Mouse (Mus musculus): ENCODE measurements around the gene Rpp38. TPM values are rescaled to one million over a fixed set of nuclear protein-coding genes. Genes with fewer than 3 reads are reported as not detected.

Gene Rpp38
- polyA plus RNA-seq, 1 experiment from 2014 or later = 22.1 TPM

DNA sequence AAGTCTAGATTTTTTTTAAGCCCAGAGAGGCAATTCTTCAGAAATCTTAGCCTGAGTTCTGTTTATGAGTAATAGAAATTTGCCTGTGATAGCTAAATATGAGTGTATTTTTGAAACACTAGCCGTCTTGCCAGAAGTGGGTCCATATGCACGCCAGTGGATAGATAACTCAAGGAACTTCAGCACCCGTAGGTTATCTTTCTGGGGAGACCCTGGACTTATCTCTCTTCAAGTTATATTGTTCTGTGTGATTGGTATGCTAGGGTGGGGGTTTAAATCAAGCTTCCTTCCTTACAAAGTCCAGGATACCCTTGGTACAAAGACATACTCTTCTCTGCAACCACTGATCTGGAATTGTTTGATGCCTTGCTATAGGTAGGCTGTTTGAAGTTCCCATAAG lies 46.7 kb downstream of the Rpp38 start:
- Histone ChIP-seq H3K27me3 (no peaks in the 10 kb centered on the region), H3K27ac (replicated peaks) (no peak overlapping the region), H3K9me3 (replicated peaks) (no peaks in the 10 kb centered on the region), H3K4me1 (peaks cover 8% of the 10 kb centered on the region), H3K9ac (no peak overlapping the region), H3K36me3 (no peaks in the 10 kb centered on the region), H3K4me3 (replicated peaks) (peak overlapping the region; percentile 96; the same call in 1 of the 2 replicates), H3K4me2 (replicated peaks) (no peak overlapping the region)
- WGBS = 72% methylated on average over 3 of the region's 3 CpGs
- no peak for ATAC-seq (ENCODE audit: insufficient number of reproducible peaks, low FRiP score, low TSS enrichment, low read depth)

DNA sequence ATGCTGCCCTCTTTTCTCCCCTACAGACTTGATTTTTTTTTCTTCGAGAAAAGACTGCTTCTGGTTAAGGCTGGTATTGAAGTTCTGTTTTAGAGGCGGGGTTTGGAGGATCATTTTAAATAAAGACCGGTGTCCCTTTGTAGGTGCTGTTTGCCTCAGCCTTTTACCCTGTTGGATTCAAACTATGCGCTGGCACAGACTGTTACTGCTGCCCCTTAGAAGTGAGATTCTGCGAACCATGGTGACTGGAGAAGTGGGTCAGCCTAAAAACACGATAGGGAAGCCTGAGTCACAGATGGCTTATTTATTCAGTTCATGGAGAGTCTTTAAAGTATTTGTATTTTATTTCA lies 47.3 kb downstream of the Rpp38 start:
- Histone ChIP-seq H3K27me3 (no peaks in the 10 kb centered on the region), H3K4me3 (replicated peaks) (peak overlapping the region; percentile 96), H3K4me1 (peaks cover 8% of the 10 kb centered on the region), H3K9ac (peak overlapping the region; percentile 82; the same call in 1 of the 2 replicates), H3K4me2 (replicated peaks) (peak overlapping the region; percentile 71), H3K36me3 (no peaks in the 10 kb centered on the region), H3K27ac (replicated peaks) (peak overlapping the region; percentile 88; the same call in 1 of the 2 replicates), H3K9me3 (replicated peaks) (no peaks in the 10 kb centered on the region)
- 2% methylated on average over 6 of the region's 6 CpGs for WGBS
- ATAC-seq (ENCODE audit: insufficient number of reproducible peaks, low FRiP score, low TSS enrichment, low read depth) = no peak

DNA sequence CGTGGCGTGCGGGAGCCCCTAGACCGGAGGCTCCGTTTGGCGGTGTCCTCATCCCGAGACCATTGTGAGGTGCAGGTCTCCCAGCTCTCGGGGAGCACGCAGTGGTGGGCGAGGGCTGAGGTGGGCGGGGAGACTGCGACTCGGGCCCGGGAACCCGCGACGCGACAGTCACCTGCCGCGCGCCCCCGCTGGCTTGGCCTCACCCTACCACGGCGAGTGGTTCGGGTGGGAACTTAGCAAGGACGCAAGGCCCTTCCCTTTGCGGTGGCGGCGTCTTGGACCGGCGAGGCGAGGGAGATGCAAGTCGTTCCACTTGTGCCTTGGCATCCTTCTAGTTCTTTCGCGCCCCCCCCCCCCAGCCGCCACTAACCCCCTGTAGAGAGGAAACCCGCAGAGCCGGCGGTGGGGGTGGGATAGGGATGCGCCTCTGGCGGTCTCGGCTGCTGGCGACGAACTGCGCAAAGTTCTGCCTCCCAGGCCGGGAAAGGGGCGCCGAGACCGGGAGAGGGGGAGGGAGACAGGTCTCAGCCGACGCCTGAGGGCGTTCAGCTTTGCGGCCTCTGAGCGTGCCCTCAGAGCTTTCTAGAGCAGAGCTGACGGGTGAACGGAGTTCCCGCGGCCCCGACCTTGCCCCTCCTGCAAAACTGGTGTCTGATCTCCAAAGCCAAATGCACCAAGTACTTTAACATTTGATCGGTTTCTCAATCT lies 47.8 kb downstream of the Rpp38 start:
- WGBS = under 1% methylated on average over 58 of the region's 60 CpGs

DNA sequence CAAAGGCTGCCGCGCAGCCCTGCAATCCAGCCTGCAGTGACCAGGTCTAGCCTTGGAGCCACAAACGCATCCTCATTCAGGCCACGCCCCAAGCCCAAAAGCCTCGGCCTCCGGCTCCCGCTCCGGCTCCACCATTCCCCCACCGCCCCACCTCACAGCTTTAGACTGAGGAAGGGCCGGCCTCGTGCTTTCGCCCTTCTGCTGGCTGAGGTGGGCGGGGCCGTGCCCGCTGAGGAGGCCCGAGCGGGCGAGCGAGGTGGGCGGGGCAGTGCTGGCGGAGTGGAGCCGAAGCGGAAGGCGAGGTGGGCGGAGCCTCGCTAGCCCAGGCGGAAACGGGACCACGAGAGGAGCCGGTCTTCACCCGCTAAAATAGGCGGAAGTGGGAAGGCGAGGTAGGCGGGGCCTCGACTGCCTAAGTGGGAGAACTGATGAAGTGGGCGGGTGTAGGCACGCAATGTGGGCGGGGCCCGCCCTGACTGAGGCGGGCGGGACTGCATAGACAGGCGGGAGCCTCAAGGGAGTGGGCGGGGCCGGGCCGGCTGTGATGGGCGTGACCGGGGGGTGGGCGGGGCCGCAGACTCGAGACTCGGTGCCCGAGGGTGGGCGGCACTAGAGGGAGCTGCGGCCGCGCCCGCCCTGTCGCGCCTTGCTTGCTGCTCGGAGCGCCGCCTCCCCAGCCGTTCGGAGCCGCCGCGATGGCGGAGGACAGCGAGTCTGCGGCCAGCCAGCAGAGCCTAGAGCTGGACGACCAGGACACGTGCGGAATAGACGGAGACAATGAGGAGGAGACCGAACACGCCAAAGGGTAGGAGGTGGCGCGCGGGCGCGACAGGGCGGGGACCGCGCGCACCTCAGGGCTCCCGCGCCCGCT lies 48.6 kb downstream of the Rpp38 start, which contains the start of gene Nmt2:
Nmt2 (plus strand) TSS at position 611 of the 871 bp plus-strand sequence.
- WGBS = under 1% methylated on average over 83 of the region's 88 CpGs
- Histone ChIP-seq H3K4me3 (replicated peaks) (peak within 1 kb of the TSS; percentile 96), H3K27me3 (no peaks in the 10 kb centered on the region), H3K4me1 (peaks cover 8% of the 10 kb centered on the region), H3K27ac (replicated peaks) (peak within 1 kb of the TSS; percentile 91), H3K4me2 (replicated peaks) (peak within 1 kb of the TSS; percentile 71), H3K9me3 (replicated peaks) (no peaks in the 10 kb centered on the region), H3K36me3 (no peaks in the 10 kb centered on the region), H3K9ac (peak within 1 kb of the TSS; percentile 82)
- peak; percentile 99 for ATAC-seq (ENCODE audit: insufficient number of reproducible peaks, low FRiP score, low TSS enrichment, low read depth)

More for the DNA sequence above, 47.8 kb downstream of the Rpp38 start:
- Histone ChIP-seq H3K4me2 (replicated peaks) (peak overlapping the region; percentile 71), H3K9me3 (replicated peaks) (no peaks in the 10 kb centered on the region), H3K27me3 (no peaks in the 10 kb centered on the region), H3K4me1 (peaks cover 8% of the 10 kb centered on the region), H3K36me3 (no peaks in the 10 kb centered on the region), H3K4me3 (replicated peaks) (peak overlapping the region; percentile 96), H3K9ac (peak overlapping the region; percentile 82), H3K27ac (replicated peaks) (peak overlapping the region; percentile 88)
- ATAC-seq (ENCODE audit: insufficient number of reproducible peaks, low FRiP score, low TSS enrichment, low read depth) = peak; percentile 3; the same call in 1 of the 2 replicates

DNA sequence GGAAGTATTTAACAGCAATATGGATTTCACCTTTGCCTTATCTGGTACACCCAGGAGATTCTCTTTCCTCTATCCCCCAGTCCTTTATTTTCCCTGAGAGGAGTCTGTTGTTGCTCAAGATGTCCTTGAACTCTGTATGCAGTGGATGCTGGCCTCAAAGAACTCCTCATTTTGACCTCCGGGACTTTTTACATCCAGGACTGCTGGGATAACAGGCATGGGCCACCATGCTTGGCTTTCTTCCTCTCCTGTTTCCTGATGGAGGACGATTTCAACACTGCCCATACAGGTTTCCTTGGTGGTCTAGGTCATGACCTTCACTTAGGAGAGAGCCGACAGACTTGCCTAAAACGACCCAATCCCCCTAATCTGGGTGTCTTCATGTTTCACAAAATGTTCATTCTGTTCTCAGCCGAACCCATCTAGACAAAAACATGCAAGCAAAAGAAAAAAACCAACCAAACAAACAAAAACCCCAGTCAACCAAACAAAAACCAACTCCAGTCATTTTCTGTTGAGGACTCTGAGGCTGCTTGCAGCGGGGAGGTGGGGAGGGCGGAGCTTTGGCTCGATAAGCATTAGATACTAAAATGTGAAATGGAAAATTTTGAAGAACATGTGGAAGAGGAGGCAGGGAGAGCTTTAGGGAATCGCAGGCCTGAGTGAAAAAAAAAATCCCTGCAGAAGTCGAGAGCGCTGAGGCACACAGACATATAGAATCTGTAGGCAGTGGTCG lies 49.4 kb downstream of the Rpp38 start:
- H3K27me3 ChIP-seq = no peaks in the 10 kb centered on the region
- H3K36me3 ChIP-seq = no peaks in the 10 kb centered on the region
- peaks cover 8% of the 10 kb centered on the region for H3K4me1 ChIP-seq
- H3K4me3 ChIP-seq (replicated peaks) = peak overlapping the region; percentile 96
- WGBS = 7% methylated on average over 12 of the region's 12 CpGs
- peak overlapping the region; percentile 44 for H3K9ac ChIP-seq
- no peaks in the 10 kb centered on the region for H3K9me3 ChIP-seq (replicated peaks)
- ATAC-seq (ENCODE audit: insufficient number of reproducible peaks, low FRiP score, low TSS enrichment, low read depth) = no peak
- H3K4me2 ChIP-seq (replicated peaks) = peak overlapping the region; percentile 71
- H3K27ac ChIP-seq (replicated peaks) = peak overlapping the region; percentile 91

DNA sequence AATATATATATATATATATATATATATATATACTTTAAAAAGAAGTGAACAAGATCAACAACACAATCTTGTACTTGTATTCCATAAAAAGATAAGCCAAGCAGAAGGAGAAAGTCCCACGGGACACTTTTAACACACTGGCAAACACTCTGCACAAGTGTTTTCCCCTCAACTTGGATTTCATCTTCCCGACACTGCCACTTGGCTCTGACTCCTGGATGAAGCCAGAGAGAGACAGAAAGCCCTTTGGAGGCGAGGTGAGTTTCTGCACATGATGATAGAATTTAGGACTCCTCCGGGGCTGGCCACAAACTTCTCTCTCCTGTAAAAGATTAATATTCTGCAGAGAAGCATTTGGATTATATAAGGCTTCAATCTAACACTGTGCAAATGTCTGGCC lies 51.1 kb downstream of the Rpp38 start:
- H3K9ac ChIP-seq = no peak overlapping the region
- H3K27me3 ChIP-seq = no peaks in the 10 kb centered on the region
- WGBS = 73% methylated on average over 4 of the region's 4 CpGs
- H3K36me3 ChIP-seq = no peaks in the 10 kb centered on the region
- H3K27ac ChIP-seq (replicated peaks) = no peak overlapping the region
- no peaks in the 10 kb centered on the region for H3K9me3 ChIP-seq (replicated peaks)
- ATAC-seq (ENCODE audit: insufficient number of reproducible peaks, low FRiP score, low TSS enrichment, low read depth) = no peak
- H3K4me2 ChIP-seq (replicated peaks) = no peak overlapping the region
- H3K4me3 ChIP-seq (replicated peaks) = no peak overlapping the region
- peaks cover 8% of the 10 kb centered on the region for H3K4me1 ChIP-seq

Other genes starting within 250 kb of the Rpp38 start
- gene Fam171a1, start 218.4 kb downstream of the Rpp38 start, polyA plus RNA-seq (2015; fragmentation: Nextera tagmentation; extraction: Ambion mirVana) = 28.0 and 28.9 TPM in 2 replicates
- gene Nmt2, start 48.4 kb downstream of the Rpp38 start, polyA plus RNA-seq (2015; fragmentation: Nextera tagmentation; extraction: Ambion mirVana) = 35.7 and 38.6 TPM in 2 replicates
- gene Acbd7, start 3.5 kb upstream of the Rpp38 start, polyA plus RNA-seq (2015; fragmentation: Nextera tagmentation; extraction: Ambion mirVana) = 3.5 and 3.8 TPM in 2 replicates
- gene Olah, start 64.6 kb upstream of the Rpp38 start, polyA plus RNA-seq (2015; fragmentation: Nextera tagmentation; extraction: Ambion mirVana) = 0.15 TPM in 1 of 2 replicates, not detected in the other
- gene Meig1, start 90.0 kb upstream of the Rpp38 start, polyA plus RNA-seq (2015; fragmentation: Nextera tagmentation; extraction: Ambion mirVana) = 27.9 and 54.5 TPM in 2 replicates
- gene Dclre1c, start 91.5 kb upstream of the Rpp38 start, polyA plus RNA-seq (2015; fragmentation: Nextera tagmentation; extraction: Ambion mirVana) = 7.7 and 9.4 TPM in 2 replicates
- gene Suv39h2, start 142.4 kb upstream of the Rpp38 start, polyA plus RNA-seq (2015; fragmentation: Nextera tagmentation; extraction: Ambion mirVana) = 11.4 and 12.1 TPM in 2 replicates
- gene Gm45902, start 180.1 kb upstream of the Rpp38 start, polyA plus RNA-seq (2015; fragmentation: Nextera tagmentation; extraction: Ambion mirVana) = 4.0 and 4.1 TPM in 2 replicates
- gene Hspa14, start 180.2 kb upstream of the Rpp38 start, polyA plus RNA-seq (2015; fragmentation: Nextera tagmentation; extraction: Ambion mirVana) = 86.8 and 87.6 TPM in 2 replicates
- gene Cdnf, start 180.4 kb upstream of the Rpp38 start, polyA plus RNA-seq (2015; fragmentation: Nextera tagmentation; extraction: Ambion mirVana) = 0.15 and 0.20 TPM in 2 replicates
- 34.8 and 42.7 TPM in 2 replicates for gene Fam107b, start 237.8 kb upstream of the Rpp38 start, polyA plus RNA-seq (2015; fragmentation: Nextera tagmentation; extraction: Ambion mirVana)